Mouse (Mus musculus): ENCODE measurements around the gene Krcc1. TPM values are rescaled to one million over a fixed set of nuclear protein-coding genes. Genes with fewer than 3 reads are reported as not detected.
"Not testable (repeated sequence)": the region's sequence is repeated elsewhere in the genome, so short reads cannot be mapped to it uniquely, and the experiment has no call there.

Krcc1 gene
- polyA plus RNA-seq, 1 experiment from 2014 or later, result 52.2 TPM

DNA sequence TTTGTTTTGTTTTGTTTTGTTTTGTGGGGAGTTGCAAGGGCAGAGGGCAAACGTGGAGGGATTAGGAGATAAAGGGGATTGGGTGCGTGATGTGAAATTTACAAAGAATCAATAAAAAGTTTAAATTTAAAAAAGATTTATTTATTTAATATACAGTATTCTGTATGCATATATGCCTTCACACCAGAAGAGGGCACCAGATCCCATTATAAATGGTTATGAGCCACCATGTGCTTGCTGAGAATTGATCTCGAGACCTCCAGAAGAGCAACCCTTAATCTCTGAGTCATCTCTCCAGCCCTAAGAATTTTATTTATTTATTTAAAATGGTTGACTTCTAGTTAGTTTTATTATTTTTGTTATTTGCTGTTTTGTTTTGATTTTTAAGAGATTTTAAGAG lies 28.2 kb upstream of the Krcc1 start:
- 81% methylated on average over 3 of the region's 3 CpGs for WGBS
- no peaks in the 10 kb centered on the region for H3K9me3 ChIP-seq
- no peak overlapping the region for H3K4me2 ChIP-seq
- H3K4me1 ChIP-seq, result 0 out of 2 replicates have a peak, but pooled peaks cover 3% of the 10 kb centered on the region
- H3K36me3 ChIP-seq, result no peaks in the 10 kb centered on the region
- no peak overlapping the region for H3K9ac ChIP-seq
- no peak overlapping the region for H3K4me3 ChIP-seq
- ATAC-seq (ENCODE audit: borderline replicate concordance, extremely low read depth, low FRiP score, low TSS enrichment), result no peak
- no peaks in the 10 kb centered on the region for H3K27me3 ChIP-seq
- H3K27ac ChIP-seq, result no peak overlapping the region

DNA sequence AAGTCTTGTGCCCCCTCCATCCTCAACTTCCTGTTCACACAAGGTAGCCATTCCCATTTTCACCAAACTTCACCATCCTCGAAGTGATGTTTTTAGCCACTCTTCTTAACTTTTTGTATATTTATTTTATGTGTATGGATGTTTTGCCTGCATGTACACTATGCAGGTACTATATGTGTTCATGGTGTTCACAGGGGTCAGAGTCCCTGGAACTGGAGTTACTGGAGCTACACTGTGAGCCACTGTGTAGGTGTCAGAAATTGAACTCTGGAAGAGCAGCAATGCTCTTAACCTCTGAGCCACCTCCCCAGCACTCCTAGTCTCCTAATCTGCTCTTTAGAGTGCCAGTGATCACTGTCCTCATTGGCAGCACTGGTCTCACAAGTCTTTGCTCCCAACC lies 23.1 kb upstream of the Krcc1 start:
- 83% methylated on average over 1 of the region's 1 CpGs for WGBS
- H3K27me3 ChIP-seq, result no peaks in the 10 kb centered on the region
- no peaks in the 10 kb centered on the region for H3K9me3 ChIP-seq
- ATAC-seq (ENCODE audit: borderline replicate concordance, extremely low read depth, low FRiP score, low TSS enrichment), result no peak
- H3K4me1 ChIP-seq, result no peaks in the 10 kb centered on the region
- H3K9ac ChIP-seq, result no peak overlapping the region
- H3K27ac ChIP-seq, result no peak overlapping the region
- H3K4me3 ChIP-seq, result no peak overlapping the region
- no peak overlapping the region for H3K4me2 ChIP-seq
- H3K36me3 ChIP-seq, result no peaks in the 10 kb centered on the region

DNA sequence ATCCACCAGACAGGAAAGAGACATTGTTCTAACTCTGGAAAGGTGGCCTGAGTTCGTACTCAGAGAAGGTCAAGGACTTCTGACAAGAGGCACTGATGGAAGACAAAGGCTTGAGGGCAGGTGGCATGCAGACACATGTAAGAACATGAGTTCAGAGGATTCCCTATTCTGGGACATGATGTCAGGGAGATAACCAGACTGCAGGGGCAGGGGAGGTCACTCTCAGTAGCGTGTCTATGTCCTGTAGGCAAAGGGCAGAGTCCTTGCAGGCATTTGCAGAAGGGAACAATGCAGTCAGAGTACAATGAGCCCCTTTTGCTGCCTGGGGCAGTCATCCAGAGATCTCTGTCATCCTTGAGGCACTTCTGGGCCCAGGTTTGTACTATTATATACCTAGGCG lies 21.9 kb upstream of the Krcc1 start:
- Histone ChIP-seq H3K9ac (no peak overlapping the region), H3K4me1 (no peaks in the 10 kb centered on the region), H3K36me3 (no peaks in the 10 kb centered on the region), H3K9me3 (no peaks in the 10 kb centered on the region), H3K27me3 (no peaks in the 10 kb centered on the region), H3K4me2 (no peak overlapping the region), H3K4me3 (no peak overlapping the region), H3K27ac (no peak overlapping the region)
- WGBS, result 60% methylated on average over 3 of the region's 3 CpGs
- ATAC-seq (ENCODE audit: borderline replicate concordance, extremely low read depth, low FRiP score, low TSS enrichment), result no peak

DNA sequence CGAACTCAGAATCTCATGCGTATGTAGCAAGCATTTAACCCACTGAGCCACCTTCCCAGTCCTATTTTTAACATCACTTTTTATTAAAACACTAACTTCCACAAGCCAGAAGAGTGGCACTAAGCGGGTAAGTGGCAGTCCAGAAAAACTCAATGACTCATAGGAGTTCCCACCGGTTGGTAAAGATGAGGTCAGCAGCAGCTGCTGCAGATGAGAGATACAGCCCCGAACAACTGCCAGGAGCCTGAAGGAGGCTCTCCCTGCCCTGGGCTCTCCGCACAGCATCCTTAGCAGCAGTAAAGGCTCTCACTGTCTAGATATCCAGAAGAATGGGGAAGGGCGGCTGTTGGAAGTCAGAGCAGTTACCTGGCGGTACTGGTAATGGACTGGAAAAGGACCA lies 20.5 kb upstream of the Krcc1 start:
- no peak for ATAC-seq (ENCODE audit: borderline replicate concordance, extremely low read depth, low FRiP score, low TSS enrichment)
- H3K27me3 ChIP-seq, result no peaks in the 10 kb centered on the region
- no peaks in the 10 kb centered on the region for H3K9me3 ChIP-seq
- H3K27ac ChIP-seq, result no peak overlapping the region
- no peak overlapping the region for H3K9ac ChIP-seq
- WGBS, result 76% methylated on average over 8 of the region's 8 CpGs
- H3K4me2 ChIP-seq, result no peak overlapping the region
- H3K36me3 ChIP-seq, result no peaks in the 10 kb centered on the region
- H3K4me3 ChIP-seq, result no peak overlapping the region
- H3K4me1 ChIP-seq, result no peaks in the 10 kb centered on the region

DNA sequence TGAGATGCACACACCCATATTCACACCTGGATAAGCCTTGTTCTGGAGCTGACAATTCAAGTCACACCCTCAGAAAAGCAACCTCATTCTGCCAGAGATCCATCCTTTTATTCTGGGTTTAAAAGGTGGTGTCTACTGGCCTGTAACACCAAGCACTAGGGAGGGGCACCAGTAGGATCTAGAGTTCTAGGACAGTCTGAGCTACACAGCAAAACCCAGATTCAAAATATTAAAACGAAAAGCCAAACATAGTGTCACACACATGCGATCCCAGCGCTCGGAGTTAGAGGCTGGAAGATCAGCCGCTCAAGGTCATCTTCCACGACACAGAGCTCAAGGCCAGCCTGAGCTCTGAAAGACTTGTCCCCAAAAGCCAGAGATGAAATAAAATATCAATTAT lies 17.0 kb upstream of the Krcc1 start:
- Histone ChIP-seq H3K4me2 (no peak overlapping the region), H3K27ac (no peak overlapping the region), H3K9me3 (no peaks in the 10 kb centered on the region), H3K4me1 (no peaks in the 10 kb centered on the region), H3K9ac (no peak overlapping the region), H3K4me3 (no peak overlapping the region), H3K36me3 (no peaks in the 10 kb centered on the region), H3K27me3 (no peaks in the 10 kb centered on the region)
- no peak for ATAC-seq (ENCODE audit: borderline replicate concordance, extremely low read depth, low FRiP score, low TSS enrichment)
- WGBS, result 83% methylated on average over 6 of the region's 6 CpGs

DNA sequence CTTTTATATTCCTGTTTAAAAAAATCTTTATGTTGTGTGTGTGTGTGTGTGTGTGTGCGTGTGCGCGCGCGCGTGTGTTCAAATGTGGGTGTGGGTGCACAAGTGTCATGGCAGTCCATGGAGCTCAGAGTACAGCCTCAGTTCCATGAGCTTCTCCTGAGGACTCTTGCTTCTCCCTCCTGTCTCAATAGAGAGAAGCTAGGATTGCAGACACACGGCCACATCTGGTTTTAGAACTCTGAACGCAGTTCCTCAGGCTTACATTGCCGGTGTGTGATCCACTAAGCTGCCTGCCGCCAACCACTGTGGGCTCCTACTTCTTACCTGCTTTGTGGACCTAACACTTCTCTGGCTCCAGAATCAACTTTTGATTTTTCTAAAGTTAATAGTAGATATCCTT lies 15.3 kb upstream of the Krcc1 start:
- ATAC-seq (ENCODE audit: borderline replicate concordance, extremely low read depth, low FRiP score, low TSS enrichment), result no peak
- no peak overlapping the region for H3K9ac ChIP-seq
- H3K9me3 ChIP-seq, result no peaks in the 10 kb centered on the region
- H3K4me3 ChIP-seq, result no peak overlapping the region
- no peak overlapping the region for H3K27ac ChIP-seq
- 90% methylated on average over 10 of the region's 10 CpGs for WGBS
- no peak overlapping the region for H3K4me2 ChIP-seq
- no peaks in the 10 kb centered on the region for H3K27me3 ChIP-seq
- H3K36me3 ChIP-seq, result no peaks in the 10 kb centered on the region
- H3K4me1 ChIP-seq, result no peaks in the 10 kb centered on the region

DNA sequence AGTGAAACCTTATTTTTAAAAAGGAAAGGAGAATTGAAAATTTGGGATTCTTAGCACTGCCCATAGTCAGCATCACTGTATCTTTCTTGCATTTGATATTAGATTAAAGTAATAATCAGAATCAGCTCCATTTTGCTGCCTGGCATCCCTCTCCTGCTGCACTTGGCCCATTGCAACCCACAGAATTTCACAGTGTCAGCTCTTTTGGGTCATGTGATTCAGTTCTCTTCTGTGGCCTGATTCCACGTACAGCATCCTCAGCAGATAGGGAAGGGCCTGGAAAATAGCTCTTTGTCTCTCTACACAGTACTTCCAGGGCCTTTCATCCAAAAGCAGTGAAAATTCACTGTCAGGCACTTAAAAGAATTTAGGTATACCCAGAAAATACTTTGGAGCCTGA lies 14.1 kb upstream of the Krcc1 start:
- WGBS, result 41% methylated on average over 1 of the region's 1 CpGs
- H3K4me2 ChIP-seq, result no peak overlapping the region
- H3K27me3 ChIP-seq, result no peaks in the 10 kb centered on the region
- H3K36me3 ChIP-seq, result no peaks in the 10 kb centered on the region
- no peaks in the 10 kb centered on the region for H3K4me1 ChIP-seq
- no peak for ATAC-seq (ENCODE audit: borderline replicate concordance, extremely low read depth, low FRiP score, low TSS enrichment)
- H3K9me3 ChIP-seq, result no peaks in the 10 kb centered on the region
- no peak overlapping the region for H3K9ac ChIP-seq
- H3K27ac ChIP-seq, result no peak overlapping the region
- H3K4me3 ChIP-seq, result no peak overlapping the region

DNA sequence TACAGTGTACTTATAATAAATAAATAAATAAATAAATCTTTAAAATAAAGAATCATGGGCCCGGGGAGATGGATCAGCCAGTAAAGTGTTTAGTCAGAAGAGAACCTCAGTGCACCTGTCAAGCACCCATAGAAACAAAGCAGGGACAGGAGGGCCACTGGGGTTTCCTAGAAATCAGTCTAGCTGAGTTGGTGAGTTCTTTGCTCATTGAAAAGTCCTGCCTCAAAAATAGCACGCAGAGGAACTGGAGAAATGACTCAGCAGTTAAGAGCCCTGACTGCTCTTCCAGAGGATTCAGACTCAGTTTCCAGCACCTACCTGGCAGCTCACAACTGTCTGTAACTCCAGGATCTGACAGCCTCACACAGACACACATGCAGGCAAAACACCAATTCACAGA lies 12.9 kb upstream of the Krcc1 start:
- H3K4me2 ChIP-seq, result no peak overlapping the region
- no peak overlapping the region for H3K4me3 ChIP-seq
- H3K27me3 ChIP-seq, result no peaks in the 10 kb centered on the region
- no peak overlapping the region for H3K9ac ChIP-seq
- H3K27ac ChIP-seq, result no peak overlapping the region
- H3K36me3 ChIP-seq, result no peaks in the 10 kb centered on the region
- H3K9me3 ChIP-seq, result no peaks in the 10 kb centered on the region
- 78% methylated on average over 2 of the region's 2 CpGs for WGBS
- no peak for ATAC-seq (ENCODE audit: borderline replicate concordance, extremely low read depth, low FRiP score, low TSS enrichment)
- no peaks in the 10 kb centered on the region for H3K4me1 ChIP-seq

DNA sequence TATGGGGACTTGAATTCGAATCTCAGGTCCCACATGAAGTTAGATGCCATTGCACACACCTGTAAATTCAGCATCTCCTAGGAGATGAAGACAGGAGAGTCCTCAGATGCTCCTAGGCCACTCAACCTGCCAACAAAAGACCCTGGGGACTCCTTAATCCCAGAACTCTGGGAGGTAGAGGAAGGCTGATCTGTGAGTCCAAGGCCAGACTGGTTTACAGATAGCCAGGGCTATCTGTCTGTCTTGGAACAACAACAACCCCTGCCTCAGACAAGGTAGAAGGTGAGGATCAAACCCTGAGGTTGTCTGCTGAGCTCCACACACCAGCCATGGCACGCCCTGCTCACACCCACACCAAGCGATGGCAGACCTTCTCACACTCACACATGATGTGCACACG lies 12.3 kb upstream of the Krcc1 start:
- no peak overlapping the region for H3K4me2 ChIP-seq
- H3K27me3 ChIP-seq, result no peaks in the 10 kb centered on the region
- no peak overlapping the region for H3K27ac ChIP-seq
- no peak for ATAC-seq (ENCODE audit: borderline replicate concordance, extremely low read depth, low FRiP score, low TSS enrichment)
- no peak overlapping the region for H3K4me3 ChIP-seq
- H3K9ac ChIP-seq, result no peak overlapping the region
- no peaks in the 10 kb centered on the region for H3K4me1 ChIP-seq
- WGBS, result 75% methylated on average over 4 of the region's 4 CpGs
- no peaks in the 10 kb centered on the region for H3K9me3 ChIP-seq
- H3K36me3 ChIP-seq, result no peaks in the 10 kb centered on the region

DNA sequence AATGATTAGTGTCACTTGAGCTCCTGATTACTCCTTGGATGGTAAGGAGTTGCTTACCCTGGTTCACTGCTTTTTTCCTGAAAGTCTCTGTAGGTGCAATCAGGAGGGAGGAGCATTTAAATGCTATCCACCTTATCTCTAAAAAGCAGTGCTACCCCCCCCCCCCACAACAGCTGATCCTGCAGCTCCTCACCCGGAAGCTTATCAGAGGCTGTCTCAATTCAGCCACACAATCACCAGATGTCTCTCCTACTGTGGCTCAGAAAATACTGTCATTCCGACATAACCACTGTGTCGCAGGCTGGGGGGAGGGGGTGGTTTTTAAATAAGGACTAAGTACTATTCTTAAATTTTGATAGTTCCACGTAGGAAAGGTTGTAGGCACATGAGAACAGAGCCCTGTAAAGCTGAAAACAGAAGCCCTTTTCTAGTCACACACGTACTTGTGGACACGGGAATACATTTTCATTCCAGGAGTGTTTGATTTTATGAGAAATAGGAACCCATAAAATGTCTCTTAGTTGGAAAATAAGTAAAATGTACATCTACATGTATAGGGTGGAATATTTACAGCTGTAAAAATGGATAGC lies 11.3 kb upstream of the Krcc1 start:
- Histone ChIP-seq H3K4me1 (no peaks in the 10 kb centered on the region), H3K27ac (no peak overlapping the region), H3K27me3 (no peaks in the 10 kb centered on the region), H3K9me3 (no peaks in the 10 kb centered on the region), H3K9ac (no peak overlapping the region), H3K4me2 (no peak overlapping the region), H3K4me3 (no peak overlapping the region), H3K36me3 (no peaks in the 10 kb centered on the region)
- 25% methylated on average over 6 of the region's 6 CpGs for WGBS
- no peak for ATAC-seq (ENCODE audit: borderline replicate concordance, extremely low read depth, low FRiP score, low TSS enrichment)

DNA sequence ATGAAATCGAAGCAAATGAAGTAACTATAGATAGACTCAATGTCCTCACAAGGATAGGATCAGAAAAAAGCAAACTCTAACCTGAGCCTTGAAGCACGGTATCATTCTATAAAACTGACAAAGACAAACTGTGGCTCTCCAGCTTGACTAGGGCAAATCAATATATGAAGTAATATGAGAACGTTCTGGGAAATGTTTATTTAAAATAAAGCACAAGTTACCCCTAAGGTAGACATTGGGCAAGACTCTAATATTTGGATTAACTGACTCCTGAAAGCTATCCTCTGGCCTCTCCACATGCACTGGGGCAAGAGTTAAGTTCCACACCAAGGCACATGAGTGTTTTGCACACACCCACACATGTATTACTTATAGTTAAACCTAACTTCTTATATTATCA lies 10.4 kb upstream of the Krcc1 start:
- Histone ChIP-seq H3K27me3 (no peaks in the 10 kb centered on the region), H3K4me1 (no peaks in the 10 kb centered on the region), H3K36me3 (no peaks in the 10 kb centered on the region), H3K9me3 (no peaks in the 10 kb centered on the region), H3K27ac (no peak overlapping the region), H3K9ac (no peak overlapping the region), H3K4me3 (no peak overlapping the region), H3K4me2 (no peak overlapping the region)
- WGBS, result 45% methylated on average over 3 of the region's 3 CpGs
- no peak for ATAC-seq (ENCODE audit: borderline replicate concordance, extremely low read depth, low FRiP score, low TSS enrichment)

DNA sequence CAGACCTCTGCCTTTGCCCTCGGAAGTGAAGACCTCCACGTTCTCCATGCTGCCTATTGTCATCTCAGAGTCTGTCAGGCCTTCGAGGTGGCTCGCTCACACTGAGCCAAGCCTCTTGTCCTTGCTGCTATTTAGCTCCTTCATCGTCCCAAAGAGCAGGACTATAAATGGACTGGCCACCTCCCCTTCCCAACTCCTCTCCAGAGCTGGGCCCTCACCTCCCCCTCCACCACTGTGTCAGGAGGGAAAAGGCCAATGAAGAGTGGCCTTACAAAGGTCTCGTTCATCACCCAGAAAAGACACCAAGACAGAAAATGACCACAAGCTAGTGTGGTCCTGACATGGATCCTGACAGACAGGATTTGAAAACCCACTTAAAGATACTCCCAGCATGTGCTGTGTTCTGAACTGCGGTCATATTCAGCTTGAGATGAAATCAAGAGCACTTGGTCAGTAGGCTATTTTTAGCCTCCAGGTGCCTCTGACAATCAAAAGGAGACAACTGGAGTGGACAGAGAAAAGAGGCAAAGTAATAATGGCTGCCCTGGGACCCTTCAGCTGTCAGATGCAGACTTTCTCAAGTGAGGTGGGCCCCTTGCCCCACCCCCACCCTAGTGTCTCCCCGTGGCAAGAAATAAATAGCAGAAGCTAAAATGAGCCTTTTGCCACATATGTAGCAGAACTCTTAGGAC lies 9.2 kb upstream of the Krcc1 start:
- Histone ChIP-seq H3K4me1 (no peaks in the 10 kb centered on the region), H3K4me2 (no peak overlapping the region), H3K4me3 (no peak overlapping the region), H3K9me3 (no peaks in the 10 kb centered on the region), H3K27ac (no peak overlapping the region), H3K9ac (no peak overlapping the region), H3K36me3 (no peaks in the 10 kb centered on the region), H3K27me3 (no peaks in the 10 kb centered on the region)
- 54% methylated on average over 8 of the region's 8 CpGs for WGBS
- no peak for ATAC-seq (ENCODE audit: borderline replicate concordance, extremely low read depth, low FRiP score, low TSS enrichment)

DNA sequence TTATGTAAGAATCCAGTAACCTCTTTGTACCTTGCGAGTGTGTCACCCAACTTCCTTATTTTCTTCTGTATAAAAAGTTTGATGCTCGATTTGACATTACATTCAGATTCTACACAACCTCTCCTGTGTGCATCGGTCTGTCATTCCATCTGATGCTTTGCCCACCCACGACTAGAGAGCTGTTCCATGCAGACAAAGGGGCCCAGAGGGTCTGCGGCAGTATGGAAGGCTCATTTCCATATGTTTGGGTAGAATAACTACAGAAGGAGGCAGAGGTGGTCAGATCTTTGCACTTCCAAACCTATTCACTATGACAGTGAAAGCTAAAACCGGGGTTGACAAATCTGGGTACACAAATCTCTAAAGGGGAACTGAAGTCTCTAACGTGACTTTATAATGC lies 3.9 kb upstream of the Krcc1 start:
- not testable (repeated sequence) for H3K36me3 ChIP-seq; H3K27me3 ChIP-seq; H3K9me3 ChIP-seq; H3K4me3 ChIP-seq; ATAC-seq (ENCODE audit: borderline replicate concordance, extremely low read depth, low FRiP score, low TSS enrichment); H3K4me1 ChIP-seq; H3K4me2 ChIP-seq; H3K9ac ChIP-seq; H3K27ac ChIP-seq
- 80% methylated on average over 7 of the region's 7 CpGs for WGBS

Measured in lung, embryonic 15.5 days (tissue).